Mouse (Mus musculus): ENCODE results near the gene Tex14. TPM values are rescaled to one million over a fixed set of nuclear protein-coding genes. Genes with fewer than 3 reads are reported as not detected.
"Not testable (repeated sequence)": the region's sequence is repeated elsewhere in the genome, so short reads cannot be mapped to it uniquely, and the experiment has no call there.

Gene Tex14
- total RNA-seq, 2 experiments from 2014 or later = 0.15 to 0.23 TPM

DNA sequence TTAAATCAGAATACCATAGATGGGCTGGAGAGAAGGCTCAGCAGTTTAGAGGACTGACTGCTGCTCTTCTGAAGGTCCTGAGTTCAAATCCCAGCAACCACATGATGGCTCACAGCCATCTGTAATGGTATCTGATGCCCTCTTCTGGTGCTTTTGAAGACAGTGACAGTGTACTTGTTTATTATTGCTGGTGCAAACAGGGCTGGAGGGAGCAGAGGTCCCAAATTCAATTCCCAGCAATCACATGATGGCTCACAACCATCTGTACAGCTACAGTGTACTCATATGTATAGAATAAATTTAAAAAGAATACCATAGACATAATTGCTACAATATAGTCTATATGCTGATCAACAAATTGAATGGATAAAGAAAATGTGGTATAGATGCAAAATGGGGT lies 42.6 kb downstream of the Tex14 start:
- no peak for DNase-seq (ENCODE audit: low spot score in 2 of 2)

GRCm38 (mm10) chr11:87448081-87448475 lies 43.2 kb downstream of the Tex14 start:
- peak; percentile 88 to 95 for DNase-seq (ENCODE audit: low spot score in 2 of 2)

GRCm38 (mm10) chr11:87448476-87449199 lies 43.8 kb downstream of the Tex14 start:
- peak in 1 of 2 experiments; percentile 36 for DNase-seq (ENCODE audit: low spot score in 2 of 2)

DNA sequence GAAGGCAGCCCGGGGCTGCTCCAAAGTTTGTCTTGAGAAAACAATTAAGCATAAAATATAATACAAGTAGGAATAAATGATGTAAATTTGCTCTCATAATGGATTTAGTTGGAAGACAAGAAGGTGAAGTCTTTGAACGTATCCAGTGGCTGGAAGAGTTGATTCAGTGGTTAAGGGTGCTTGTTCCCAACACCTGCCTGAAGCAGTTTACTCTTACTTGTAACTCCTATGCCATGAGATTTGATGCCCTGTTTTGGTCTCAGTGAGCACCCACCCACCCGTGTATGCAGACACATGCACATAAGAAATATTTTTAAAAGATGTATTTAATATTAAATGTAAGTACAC lies 44.3 kb downstream of the Tex14 start:
- no peak for DNase-seq (ENCODE audit: low spot score in 2 of 2)

DNA sequence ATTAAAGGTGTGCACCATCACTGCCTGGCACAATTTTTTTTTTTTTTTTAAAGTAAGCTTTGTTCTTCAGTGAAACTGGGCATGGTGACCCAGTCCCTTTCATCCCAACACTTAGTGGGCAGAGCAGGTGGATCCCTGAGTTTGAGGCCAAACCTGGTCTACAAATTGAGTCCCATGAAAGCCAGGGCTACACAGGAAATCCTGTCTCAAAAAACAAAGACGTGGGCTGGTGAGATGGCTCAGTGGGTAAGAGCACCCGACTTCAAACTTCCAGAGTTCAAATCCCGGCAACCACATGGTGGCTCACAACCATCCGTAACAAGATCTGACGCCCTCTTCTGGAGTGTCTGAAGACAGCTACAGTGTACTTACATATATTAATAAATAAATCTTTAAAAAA lies 45.0 kb downstream of the Tex14 start:
- not testable (repeated sequence) for DNase-seq (ENCODE audit: low spot score in 2 of 2)

GRCm38 (mm10) chr11:87452779-87453178 lies 47.9 kb downstream of the Tex14 start:
- not testable (repeated sequence) for DNase-seq (ENCODE audit: low spot score in 2 of 2)

DNA sequence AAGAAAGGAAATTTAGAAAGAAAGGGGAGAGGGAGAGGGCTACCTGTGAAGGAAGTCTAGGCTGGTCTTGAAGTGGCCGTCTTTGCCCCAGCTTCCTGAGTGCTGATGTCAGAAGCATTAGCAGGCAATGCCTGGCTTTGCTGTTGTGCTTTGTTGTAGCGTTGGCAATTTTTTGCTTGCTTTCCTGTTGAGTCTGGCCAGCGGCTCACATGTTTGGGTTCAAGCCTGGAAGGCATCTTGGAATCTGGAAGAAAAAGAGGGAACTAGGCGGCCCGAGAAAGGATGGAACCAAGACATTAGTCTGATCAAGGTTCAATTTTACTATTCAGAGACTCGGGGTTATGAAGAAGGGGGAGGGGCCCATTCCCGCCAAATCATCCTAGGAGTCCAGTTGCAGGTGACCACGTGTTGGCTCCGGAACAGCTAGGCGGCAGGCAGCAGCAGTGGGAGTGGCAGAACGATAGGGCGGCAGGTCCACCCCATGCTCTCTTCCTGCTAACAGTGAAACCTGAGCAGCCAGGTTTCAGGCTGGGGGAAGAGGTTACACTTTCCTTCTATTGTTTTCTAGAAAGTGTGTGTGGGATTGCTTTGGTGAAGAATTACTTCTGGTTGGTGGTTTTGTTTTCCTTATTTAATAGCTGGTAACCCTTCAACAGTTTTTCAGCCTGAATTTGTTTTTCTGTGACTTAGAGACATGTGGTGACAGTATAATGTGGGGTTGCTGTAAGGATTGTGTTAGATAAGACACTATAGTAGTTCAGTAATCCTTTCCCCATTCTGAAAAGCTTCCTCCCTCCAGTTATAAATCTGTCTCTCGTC lies 48.6 kb downstream of the Tex14 start:
- DNase-seq (ENCODE audit: low spot score in 2 of 2) = no peak

DNA sequence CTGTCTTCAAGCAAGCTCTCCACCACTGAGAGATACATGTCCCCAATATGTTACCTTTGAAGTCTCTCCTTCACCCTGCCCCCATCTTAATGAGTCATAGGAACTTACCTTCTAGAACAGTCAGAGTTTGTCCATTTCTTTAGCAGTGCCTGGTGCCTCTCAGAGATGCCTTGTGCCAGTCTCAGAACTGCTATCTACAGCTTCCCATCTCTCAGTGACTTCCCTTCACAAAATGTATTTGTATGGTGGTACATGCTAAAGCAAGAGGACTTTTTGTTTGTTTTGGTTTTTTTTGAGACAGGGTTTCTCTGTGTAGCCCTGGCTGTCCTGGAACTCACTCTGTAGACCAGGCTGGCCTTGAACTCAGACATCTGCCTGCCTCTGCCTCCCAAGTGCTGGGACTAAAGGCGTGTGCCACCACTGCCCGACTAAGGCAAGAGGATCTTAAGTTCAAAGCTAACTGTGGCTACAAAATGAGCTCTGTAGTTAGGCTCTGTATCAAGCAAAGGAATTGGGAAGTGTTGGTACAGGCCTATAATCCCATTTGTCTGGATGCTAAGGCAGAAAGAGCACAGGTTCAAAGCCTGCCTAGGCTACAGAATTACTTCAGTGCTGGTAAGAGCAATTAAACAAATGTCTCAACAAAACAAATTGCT lies 49.3 kb downstream of the Tex14 start:
- DNase-seq (ENCODE audit: low spot score in 2 of 2) = no peak

DNA sequence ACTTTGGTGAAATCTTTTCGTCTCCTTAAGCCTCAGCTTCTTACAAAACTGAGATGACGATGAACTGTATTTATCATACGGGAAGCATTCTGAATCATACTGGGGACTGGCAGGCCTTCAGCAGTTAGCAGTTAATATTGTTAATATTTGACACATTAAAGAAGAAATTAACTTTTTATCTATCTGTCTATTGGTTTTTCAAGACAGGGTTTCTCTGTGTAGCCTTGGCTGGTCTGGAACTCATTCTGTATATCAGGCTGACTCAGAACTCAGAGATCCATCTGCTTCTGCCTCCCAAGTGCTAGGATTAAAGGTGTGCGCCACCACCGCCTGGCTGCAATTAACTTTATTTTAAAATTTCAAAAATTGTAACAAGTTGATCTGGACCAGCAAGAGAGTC lies 50.7 kb downstream of the Tex14 start:
- no peak for DNase-seq (ENCODE audit: low spot score in 2 of 2)

GRCm38 (mm10) chr11:87455984-87456383 lies 51.1 kb downstream of the Tex14 start:
- DNase-seq (ENCODE audit: low spot score in 2 of 2) = no peak

DNA sequence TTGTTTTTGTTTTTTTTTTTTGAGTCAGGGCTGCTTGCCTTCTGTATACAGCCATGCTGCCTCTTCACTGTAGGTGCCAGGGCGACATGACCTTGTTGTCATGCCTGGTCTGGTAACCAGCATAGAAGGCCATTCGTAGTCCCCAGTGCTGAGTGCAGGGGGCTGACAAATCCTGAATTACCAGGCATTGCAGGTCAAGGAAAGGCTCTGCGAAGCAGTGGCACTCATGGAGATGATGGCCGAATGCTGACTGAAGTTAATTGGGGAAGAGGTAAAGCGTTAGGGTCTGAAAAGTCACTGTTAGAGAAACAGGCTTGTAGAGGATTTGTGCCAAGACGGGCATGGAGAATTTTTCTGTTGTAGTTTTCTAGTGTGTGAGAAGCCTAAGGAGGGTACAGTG lies 55.7 kb downstream of the Tex14 start:
- no peak for DNase-seq (ENCODE audit: low spot score in 2 of 2)

DNA sequence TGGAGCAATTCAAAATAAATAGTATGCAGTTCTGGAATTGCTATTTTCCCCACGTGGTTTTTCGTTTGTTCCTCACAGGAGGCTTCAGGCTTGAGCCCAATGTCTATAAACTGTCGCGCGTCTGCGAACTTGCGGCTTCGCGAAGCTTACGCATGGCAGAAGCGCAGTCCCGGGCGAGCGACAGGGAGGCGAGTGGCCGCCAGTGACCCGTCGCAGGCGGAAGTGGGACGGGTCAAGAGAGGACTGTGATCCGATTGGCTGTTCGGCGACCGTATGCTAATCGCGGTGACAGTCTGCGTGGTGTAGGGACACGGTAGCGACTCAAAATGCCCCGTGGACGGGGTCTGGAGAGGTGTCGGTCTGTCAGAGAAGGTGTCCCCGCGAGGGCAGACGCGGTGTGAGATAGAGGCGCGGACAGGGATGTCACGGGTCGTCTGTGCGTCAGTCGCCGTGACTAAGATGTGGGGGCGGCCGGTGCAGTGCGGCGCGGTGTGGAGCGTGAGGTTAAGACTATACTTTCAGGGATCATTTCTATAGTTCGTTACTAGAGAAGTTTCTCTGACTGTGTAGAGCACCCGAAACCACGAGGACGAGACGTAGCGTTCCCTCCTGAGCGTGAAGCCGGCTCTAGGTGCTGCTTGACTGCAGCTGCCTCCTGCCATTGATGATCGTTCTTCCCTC lies 57.1 kb downstream of the Tex14 start:
- peak; percentile 72 to 81 for DNase-seq (ENCODE audit: low spot score in 2 of 2)

GRCm38 (mm10) chr11:87462461-87463242 lies 57.8 kb downstream of the Tex14 start:
- peak; percentile 26 to 42 for DNase-seq (ENCODE audit: low spot score in 2 of 2)

GRCm38 (mm10) chr11:87463243-87463540 lies 58.3 kb downstream of the Tex14 start:
- DNase-seq (ENCODE audit: low spot score in 2 of 2) = no peak

DNA sequence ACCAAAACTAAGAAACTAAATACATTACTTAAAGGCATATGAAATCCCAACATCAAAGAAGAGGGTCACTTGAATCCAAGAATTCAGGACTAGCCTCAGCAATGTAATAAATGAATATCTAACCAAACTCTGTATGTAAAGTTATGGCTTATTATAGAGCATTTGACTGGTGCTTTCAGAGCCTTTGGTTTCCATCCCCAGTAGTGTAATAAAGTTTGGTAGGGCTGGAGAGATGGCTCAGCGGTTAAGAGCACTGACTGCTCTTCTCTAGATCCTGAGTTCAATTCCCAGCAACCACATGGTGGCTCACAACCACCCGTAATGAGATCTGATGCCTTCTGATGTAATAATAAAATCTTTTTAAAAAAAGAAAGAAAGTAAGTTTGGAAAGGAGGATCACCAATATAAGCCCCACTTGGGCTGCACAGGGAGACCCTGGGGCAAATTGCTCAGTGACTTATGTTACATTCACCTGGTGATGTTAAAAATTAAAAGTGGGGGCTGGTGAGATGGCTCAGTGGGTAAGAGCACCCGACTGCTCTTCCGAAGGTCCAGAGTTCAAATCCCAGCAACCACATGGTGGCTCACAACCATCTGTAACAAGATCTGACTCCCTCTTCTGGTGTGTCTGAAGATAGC lies 59.0 kb downstream of the Tex14 start:
- DNase-seq (ENCODE audit: low spot score in 2 of 2) = not testable (repeated sequence)

GRCm38 (mm10) chr11:87465990-87466593 lies 61.2 kb downstream of the Tex14 start:
- DNase-seq (ENCODE audit: low spot score in 2 of 2) = no peak

GRCm38 (mm10) chr11:87467491-87468277 lies 62.8 kb downstream of the Tex14 start:
- no peak for DNase-seq (ENCODE audit: low spot score in 2 of 2)

- no peak for DNase-seq (ENCODE audit: low spot score in 2 of 2)
Measured at GRCm38 (mm10) chr11:87468278-87468655, 63.4 kb downstream of the Tex14 start.

DNA sequence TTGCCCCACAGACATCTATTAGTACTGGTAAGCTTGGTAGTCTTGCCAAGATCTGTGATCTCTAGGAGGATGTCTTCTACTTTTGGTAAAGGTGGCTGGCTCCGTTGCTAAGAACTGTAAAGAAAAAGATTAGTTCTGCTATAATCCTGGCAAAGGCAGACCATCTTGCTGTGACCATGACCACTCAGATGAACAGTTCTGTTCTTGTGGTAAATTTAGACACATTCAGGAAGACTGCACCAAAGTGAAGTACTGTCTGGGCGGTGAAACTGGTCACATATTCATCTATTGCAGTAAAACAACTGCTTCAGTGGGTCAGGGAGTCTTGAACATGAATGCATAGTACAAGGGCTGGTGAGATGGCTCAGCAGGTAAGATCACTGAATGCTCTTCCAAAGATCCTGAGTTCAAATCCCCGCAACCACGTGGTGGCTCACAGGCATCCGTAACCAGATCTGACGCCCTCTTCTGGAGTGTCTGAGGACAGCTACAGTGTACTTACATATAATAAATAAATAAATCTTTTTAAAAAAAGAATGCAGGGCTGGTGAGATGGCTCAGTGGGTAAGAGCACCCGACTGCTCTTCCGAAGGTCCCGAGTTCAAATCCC lies 63.9 kb downstream of the Tex14 start:
- no peak for DNase-seq (ENCODE audit: low spot score in 2 of 2)
